Comparison of ENCODE assay signal across 9 mouse cellular contexts in genomic region chr15:89060032-89060681, GRCm38 (mm10). TPM values are rescaled to one million over a fixed set of nuclear protein-coding genes. Genes with fewer than 3 reads are reported as not detected.
DNase-seq lines count a peak whose midpoint lies in the region; ATAC-seq and TF ChIP-seq lines count a peak whose summit lies in the region.
"Had no signal": no experiment of that assay in that cellular context is flagged by ENCODE, and none has a peak within 500 bp of the region (broad histone marks: within the 10 kb centered on the region; RNA-seq: fewer than 3 reads in every experiment).

No protein-coding gene starts in this region.

- peak overlapping the region; percentile 83 for H3K4me2 ChIP-seq in hindbrain, embryonic 13.5 days
- peak overlapping the region; percentile 95 for H3K4me2 ChIP-seq in stomach, postnatal 0 days (replicated peaks; ENCODE audit: low read depth)

- DNase-seq in left cerebral cortex, postnatal 25 days (ENCODE audit: low spot score in 2 of 2), result peak; percentile 33 to 50
- DNase-seq in left cerebral cortex, adult 18-20 months (ENCODE audit: low spot score in 2 of 2), result no peak
- peak; percentile 54 for DNase-seq in embryo, embryonic 9.5 days (ENCODE audit: extremely low spot score)
- DNase-seq in mesoderm, embryonic 11.5 days (ENCODE audit: low read depth, low spot score), result peak; percentile 44
- DNase-seq in stomach, postnatal 0 days (ENCODE audit: low spot score), result peak; percentile 39
- no peak for DNase-seq in thymus, postnatal 0 days (ENCODE audit: low spot score)

- intact Hi-C loops in left cerebral cortex, postnatal 25 days (cut with DNase I), result loop anchor here (5.0 kb wide), 1 partner anchor 183 kb away; no protein-coding TSS in a partner anchor

- no peak for TF ChIP-seq EP300 in stomach, postnatal 0 days (optimal IDR thresholded peaks at IDR 0.05)

- no peaks in the 10 kb centered on the region for H3K36me3 ChIP-seq in hindbrain, embryonic 13.5 days
- H3K36me3 ChIP-seq in stomach, postnatal 0 days (ENCODE audit: control insufficient read depth, insufficient read depth, low read length), result no peaks in the 10 kb centered on the region

- peak overlapping the region; percentile 82 for H3K9ac ChIP-seq in hindbrain, embryonic 13.5 days
- peak overlapping the region; percentile 51 for H3K9ac ChIP-seq in stomach, postnatal 0 days (ENCODE audit: low read length)

- TF ChIP-seq CTCF in bone marrow macrophage, adult 2 months (IDR thresholded peaks at IDR 0.05; ENCODE audit: low read depth, low read length), result no peak
- no peak for TF ChIP-seq CTCF in stomach, postnatal 0 days (IDR thresholded peaks at IDR 0.05; ENCODE audit: low read depth)

- WGBS in hindbrain, embryonic 13.5 days, result 2% methylated on average over 44 of the region's 48 CpGs
- WGBS in stomach, postnatal 0 days, result 2% methylated on average over 39 of the region's 48 CpGs

- H3K27me3 ChIP-seq in hindbrain, embryonic 13.5 days, result peaks cover 55% of the 10 kb centered on the region
- no peaks in the 10 kb centered on the region; the same call in 1 of the 2 replicates for H3K27me3 ChIP-seq in stomach, postnatal 0 days (ENCODE audit: control insufficient read depth, insufficient read depth, low read length)

- no peaks in the 10 kb centered on the region for H3K9me3 ChIP-seq in hindbrain, embryonic 13.5 days
- H3K9me3 ChIP-seq in stomach, postnatal 0 days (ENCODE audit: control insufficient read depth, low read length), result no peaks in the 10 kb centered on the region

- H3K4me3 ChIP-seq in bone marrow macrophage, adult 2 months (ENCODE audit: insufficient read depth, low read length), result peak overlapping the region; percentile 20
- peak overlapping the region; percentile 66 for H3K4me3 ChIP-seq in hindbrain, embryonic 13.5 days
- peak overlapping the region; percentile 53 for H3K4me3 ChIP-seq in stomach, postnatal 0 days (ENCODE audit: low read depth, low read length)

- no peaks in the 10 kb centered on the region for H3K4me1 ChIP-seq in bone marrow macrophage, adult 2 months (ENCODE audit: control insufficient read depth, insufficient read depth, low read length)
- peaks cover 27% of the 10 kb centered on the region for H3K4me1 ChIP-seq in hindbrain, embryonic 13.5 days (replicated peaks)
- H3K4me1 ChIP-seq in stomach, postnatal 0 days (replicated peaks; ENCODE audit: control insufficient read depth, insufficient read depth), result no peaks in the 10 kb centered on the region

- ATAC-seq in hindbrain, embryonic 13.5 days (ENCODE audit: low FRiP score), result peak; percentile 66
- peak; percentile 25 for ATAC-seq in stomach, postnatal 0 days (ENCODE audit: low FRiP score, low TSS enrichment)

- no peak overlapping the region for H3K27ac ChIP-seq in bone marrow macrophage, adult 2 months (ENCODE audit: insufficient read depth, low read depth, low read length)
- H3K27ac ChIP-seq in hindbrain, embryonic 13.5 days, result peak overlapping the region; percentile 83
- no peak overlapping the region for H3K27ac ChIP-seq in stomach, postnatal 0 days (replicated peaks)
- H3K27ac ChIP-seq: macrophage had no signal

- no peak for TF ChIP-seq POLR2A in bone marrow macrophage, adult 2 months (IDR thresholded peaks at IDR 0.05; ENCODE audit: borderline replicate concordance, low read depth, low read length)

RNA-seq across cellular contexts. Expression of gene Panx2, which starts 0.6 kb away (rescaled TPM):
- 10 to 100 TPM; 95.4 to 95.5 TPM for total RNA-seq in left cerebral cortex, postnatal 25 days (2021)
- total RNA-seq in left cerebral cortex, adult 18-20 months (2021), result 100 to 1,000 TPM; 107 to 114 TPM
- polyA plus RNA-seq in bone marrow macrophage, adult 2 months (2012; ENCODE audit: insufficient read depth, insufficient read length, missing spikeins), result not detected in 2 replicates
- 3.8 and 4.1 TPM in 2 replicates for polyA plus RNA-seq in hindbrain, embryonic 13.5 days (2015; fragmentation: Nextera tagmentation; extraction: Ambion mirVana)
- polyA plus RNA-seq in stomach, postnatal 0 days (2015; fragmentation: Nextera tagmentation; extraction: Ambion mirVana), result 0.16 and 0.79 TPM in 2 replicates
- polyA plus RNA-seq in thymus, postnatal 0 days (2015; fragmentation: Nextera tagmentation; extraction: Ambion mirVana), result 0.04 and 0.06 TPM in 2 replicates
- polyA plus RNA-seq: macrophage had no signal

RNA-seq across cellular contexts. Expression of gene Trabd, which starts 14.8 kb away (rescaled TPM):
- total RNA-seq in left cerebral cortex, postnatal 25 days (2021), result 10 to 100 TPM; 15.8 to 17.9 TPM
- 10 to 100 TPM; 20.8 to 20.9 TPM for total RNA-seq in left cerebral cortex, adult 18-20 months (2021)
- 27.8 and 33.0 TPM in 2 replicates for polyA plus RNA-seq in bone marrow macrophage, adult 2 months (2012; ENCODE audit: insufficient read depth, insufficient read length, missing spikeins)
- 38.8 and 39.5 TPM in 2 replicates for polyA plus RNA-seq in hindbrain, embryonic 13.5 days (2015; fragmentation: Nextera tagmentation; extraction: Ambion mirVana)
- polyA plus RNA-seq in stomach, postnatal 0 days (2015; fragmentation: Nextera tagmentation; extraction: Ambion mirVana), result 55.9 and 57.8 TPM in 2 replicates
- polyA plus RNA-seq in thymus, postnatal 0 days (2015; fragmentation: Nextera tagmentation; extraction: Ambion mirVana), result 40.1 and 42.2 TPM in 2 replicates

RNA-seq across cellular contexts. Expression of gene Selenoo, which starts 28.7 kb away (rescaled TPM):
- total RNA-seq in left cerebral cortex, postnatal 25 days (2021), result 10 to 100 TPM; 18.9 to 20.6 TPM
- 10 to 100 TPM; 20.1 to 23.0 TPM for total RNA-seq in left cerebral cortex, adult 18-20 months (2021)
- 20.7 and 22.9 TPM in 2 replicates for polyA plus RNA-seq in bone marrow macrophage, adult 2 months (2012; ENCODE audit: insufficient read depth, insufficient read length, missing spikeins)
- polyA plus RNA-seq in hindbrain, embryonic 13.5 days (2015; fragmentation: Nextera tagmentation; extraction: Ambion mirVana), result 19.9 and 20.7 TPM in 2 replicates
- polyA plus RNA-seq in stomach, postnatal 0 days (2015; fragmentation: Nextera tagmentation; extraction: Ambion mirVana), result 14.3 and 16.3 TPM in 2 replicates
- polyA plus RNA-seq in thymus, postnatal 0 days (2015; fragmentation: Nextera tagmentation; extraction: Ambion mirVana), result 17.1 and 18.1 TPM in 2 replicates

Comparison
In these comparisons a context has a peak if more than half of its experiments do, and no peak if none do; other contexts are left out.
1. DNase-seq: peak in left cerebral cortex, postnatal 25 days (2 of 2), embryo, embryonic 9.5 days (single experiment), mesoderm, embryonic 11.5 days (single experiment) and stomach, postnatal 0 days (single experiment); none in left cerebral cortex, adult 18-20 months (0 of 2) and thymus, postnatal 0 days (single experiment).
2. Peak in every context shown above with its lines, with median percentiles within 50 percentile points of each other: H3K4me3 ChIP-seq.